Mouse (Mus musculus) granulocyte monocyte progenitor cell, adult 5-6 weeks (primary cell): ENCODE measurements around the gene Psmd13. TPM values are rescaled to one million over a fixed set of nuclear protein-coding genes. Genes with fewer than 3 reads are reported as not detected.

ENCODE experiments used
- ATAC-seq: replicated peaks from 2 replicates; pipeline ENCODE4 v1.8.0; 2016; ENCODE audit warnings: mild to moderate bottlenecking, moderate TSS enrichment, inconsistent platforms; ENCODE audit not compliant: poor library complexity, severe bottlenecking
- total RNA-seq, 2 experiments: library from RNA; stranded (forward) in 1 of 2; stranded (reverse) in 1 of 2; fragments of 200-712, 200-1000 nt in 1 of 2; fragments of >200 nt in 1 of 2; fragmentation: Nextera tagmentation in 1 of 2; gene quantifications; 2 replicates each; pipeline ENCODE4 v1.2.3; 2014 to 2017

The Psmd13 gene
- total RNA-seq, 2 experiments from 2014 or later, result 111 to 229 TPM

DNA sequence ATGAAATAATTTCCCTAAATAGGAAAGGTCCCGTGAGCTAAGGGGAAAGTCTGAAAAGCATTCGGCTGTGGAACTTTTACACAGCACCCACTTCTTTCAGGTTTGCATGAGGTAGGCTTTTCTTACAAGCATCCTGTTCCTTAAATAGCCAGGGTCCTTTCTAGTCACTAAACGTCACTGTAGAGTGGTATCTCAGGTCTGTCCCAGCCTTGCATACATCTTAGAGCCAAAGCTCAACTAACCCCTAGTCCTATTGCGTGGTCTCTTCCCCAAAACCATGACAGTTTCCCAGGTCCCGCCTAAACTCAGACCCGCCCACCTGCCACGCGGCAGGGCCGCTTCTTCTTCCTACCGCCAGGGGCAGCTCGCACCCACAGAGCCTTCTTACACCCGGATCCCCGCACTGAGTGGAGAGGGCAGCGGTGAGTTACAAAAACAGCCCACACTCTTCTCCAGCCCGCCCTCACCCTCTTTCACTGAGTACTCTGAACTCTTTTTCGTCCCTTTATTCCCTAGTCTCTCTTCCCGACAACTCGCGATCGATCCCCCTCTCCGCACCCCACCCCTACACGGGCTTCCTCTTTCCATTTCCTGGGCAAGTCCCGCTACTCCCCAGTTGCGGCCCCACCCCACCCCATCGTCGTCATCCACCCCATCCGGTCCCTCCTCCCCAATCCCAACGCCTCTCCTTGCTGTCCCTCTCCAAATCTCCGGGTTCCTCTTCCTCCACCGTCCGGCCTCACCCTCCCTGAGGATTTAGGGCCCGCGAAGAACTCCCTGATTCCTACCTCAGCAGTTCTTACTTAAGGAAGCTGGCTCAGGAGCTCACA, 59.7 kb downstream of the Psmd13 start, which contains the start of gene Pgghg:
Pgghg (plus strand) TSS at position 170 of the 830 bp plus-strand sequence.
- ATAC-seq, result peak; percentile 86

DNA sequence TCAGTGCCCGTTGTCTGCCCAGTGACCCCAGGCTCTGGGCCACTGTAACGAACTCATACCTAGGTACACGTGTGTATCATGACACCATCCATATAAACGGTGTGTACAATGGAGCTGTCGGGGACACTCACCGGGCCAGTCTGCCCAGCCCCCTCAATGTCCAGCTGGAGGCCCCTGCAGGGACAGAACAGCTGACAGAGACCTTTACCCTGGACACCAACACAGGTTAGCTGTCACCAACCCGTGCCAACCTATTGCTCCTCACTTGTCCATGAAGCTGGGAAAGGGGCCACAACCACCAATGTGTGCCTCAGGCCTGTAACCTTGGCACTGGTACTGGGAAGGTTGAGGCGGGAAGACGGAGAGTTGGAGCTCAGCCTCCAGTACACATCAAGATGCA, 60.6 kb downstream of the Psmd13 start:
- ATAC-seq, result no peak

DNA sequence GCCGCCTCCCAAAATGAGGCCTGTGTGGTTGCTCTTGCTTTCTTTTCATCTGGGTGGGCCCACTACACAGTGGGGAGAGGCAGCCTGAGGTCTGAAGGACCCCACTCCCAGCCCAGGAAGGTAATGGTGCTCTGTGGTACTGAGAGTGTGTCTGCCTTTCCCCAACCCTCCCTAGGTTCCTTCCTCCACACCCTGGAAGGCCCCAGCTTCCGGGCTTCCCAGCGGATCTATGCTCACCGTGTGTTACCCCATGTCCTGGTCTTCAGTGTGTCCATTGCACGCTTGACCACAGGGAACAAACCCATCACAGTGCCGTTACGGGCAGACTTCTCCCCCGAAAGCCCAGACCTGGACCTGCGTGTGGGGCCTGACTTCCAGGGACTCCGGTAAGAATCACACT, 61.0 kb downstream of the Psmd13 start:
- no peak for ATAC-seq

DNA sequence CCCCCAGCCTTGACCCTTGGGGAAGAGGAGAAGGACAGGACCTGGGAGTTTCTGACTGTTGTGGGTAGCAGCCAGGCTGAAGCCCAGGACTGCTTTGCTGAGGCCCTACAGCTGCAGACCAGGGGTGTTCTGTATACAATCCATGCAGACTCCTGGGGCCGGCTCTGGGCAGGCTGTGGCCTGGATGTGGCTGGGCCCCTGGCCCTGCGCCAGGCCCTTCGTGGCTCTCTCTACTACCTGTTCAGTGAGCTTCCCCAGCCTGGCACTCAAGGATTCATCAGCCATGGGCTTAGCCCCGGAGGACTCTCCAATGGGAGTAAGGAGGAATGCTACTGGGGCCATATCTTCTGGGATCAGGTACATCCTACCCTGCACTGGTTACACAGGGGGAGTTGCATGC, 61.6 kb downstream of the Psmd13 start:
- no peak for ATAC-seq

DNA sequence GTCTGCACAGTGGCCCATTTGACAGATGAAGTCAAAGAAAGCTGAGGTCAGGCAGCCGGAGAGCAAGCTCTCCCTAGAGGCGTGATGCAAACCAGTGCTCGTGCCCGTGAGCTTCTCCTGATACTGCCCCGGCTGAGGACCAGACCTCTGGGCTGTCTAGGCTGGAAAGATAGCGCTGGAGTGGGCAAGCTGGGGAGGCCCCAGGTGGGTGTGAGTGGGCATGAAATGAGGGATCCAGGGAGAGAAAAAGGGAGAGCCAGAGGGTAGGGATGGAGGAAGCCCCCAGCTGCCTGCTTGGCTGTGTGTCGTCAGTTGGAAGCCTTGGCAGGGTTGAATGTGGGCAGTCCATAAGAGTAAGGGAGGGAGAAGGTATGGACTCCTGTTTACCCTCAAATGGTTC, 62.5 kb downstream of the Psmd13 start:
- no peak for ATAC-seq

DNA sequence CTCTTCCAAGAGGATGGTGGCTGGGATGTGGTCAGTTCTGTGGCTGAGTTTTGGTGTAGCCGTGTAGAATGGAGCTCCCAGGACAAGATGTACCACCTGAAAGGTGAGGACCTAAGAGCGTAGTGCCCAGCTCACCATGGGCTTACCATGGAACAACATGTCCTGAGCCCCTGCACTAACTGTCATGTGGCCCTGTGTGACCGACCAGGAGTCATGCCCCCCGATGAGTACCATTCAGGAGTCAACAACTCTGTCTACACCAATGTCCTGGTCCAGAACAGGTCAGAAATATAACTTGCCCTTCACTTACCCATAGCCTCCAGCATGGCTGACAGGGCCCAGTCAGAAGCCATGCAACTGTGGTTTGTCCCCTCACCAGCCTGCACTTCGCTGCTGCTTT, 63.5 kb downstream of the Psmd13 start:
- ATAC-seq, result no peak

DNA sequence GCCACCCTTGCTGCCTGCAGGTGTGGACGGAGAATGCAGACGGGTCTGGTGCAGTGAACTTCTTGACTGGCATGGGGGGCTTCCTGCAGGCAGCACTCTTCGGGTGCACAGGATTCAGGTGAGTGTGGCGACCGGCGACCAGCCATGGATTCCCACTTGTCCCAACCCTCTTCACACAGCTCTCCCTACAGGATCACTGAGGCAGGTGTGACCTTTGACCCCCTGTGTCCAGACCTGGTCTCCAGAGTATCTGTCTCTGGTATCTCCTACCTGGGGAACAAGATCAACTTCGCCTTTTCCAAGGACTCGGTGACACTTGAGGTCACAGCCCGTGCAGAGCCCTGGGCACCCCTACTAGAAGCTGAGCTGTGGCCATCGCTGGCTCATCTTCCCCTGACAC, 64.5 kb downstream of the Psmd13 start:
- ATAC-seq, result no peak

DNA sequence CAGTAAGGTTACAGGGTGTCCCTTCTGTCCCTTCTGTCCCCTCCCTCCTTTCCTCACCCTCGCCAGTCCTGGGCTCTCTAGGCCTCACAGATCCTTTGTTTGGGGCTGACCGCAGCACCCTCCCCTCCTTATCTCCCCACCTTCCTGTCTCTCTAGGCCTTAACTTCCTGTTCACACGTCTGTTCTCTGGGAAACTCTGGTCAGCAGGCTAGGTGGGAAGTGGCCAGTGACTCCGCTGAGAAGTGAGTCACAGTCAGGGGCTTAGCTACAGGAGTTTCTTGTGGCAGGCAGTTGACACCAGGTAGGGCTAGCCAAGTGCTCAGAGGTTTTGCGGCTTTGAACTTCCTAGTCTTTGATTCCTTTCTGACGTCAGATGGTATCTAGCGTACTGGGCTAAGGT, 65.2 kb downstream of the Psmd13 start:
- peak; percentile 77 for ATAC-seq

DNA sequence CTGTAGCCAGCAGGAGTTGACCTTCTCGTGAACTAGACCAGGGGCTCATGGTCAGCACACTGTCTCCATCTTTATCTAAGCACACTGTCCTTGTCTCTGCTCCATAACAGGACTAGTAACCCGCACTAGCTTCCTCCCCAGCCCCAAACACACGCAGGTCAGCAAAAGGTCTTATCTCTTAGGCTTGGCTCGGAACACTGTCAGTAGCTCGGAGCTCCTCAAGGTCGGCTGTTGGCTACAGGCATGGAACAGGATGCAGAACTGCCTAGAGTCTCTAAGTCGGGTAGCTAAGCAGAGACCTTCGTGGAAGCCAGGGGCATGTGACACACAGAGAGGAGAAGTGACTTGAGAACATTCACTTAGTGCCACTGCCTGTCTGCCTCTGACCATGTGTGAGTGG, 66.4 kb downstream of the Psmd13 start:
- ATAC-seq, result no peak

Other genes starting within 250 kb of the Psmd13 start
- not detected in 2 replicates for gene Olfr53, start 235.5 kb upstream of the Psmd13 start, total RNA-seq (2014; fragmentation: Nextera tagmentation)
- not detected in 2 replicates for gene Olfr53, start 235.5 kb upstream of the Psmd13 start, total RNA-seq (2017)
- not detected in 2 replicates for gene Olfr539, start 222.0 kb upstream of the Psmd13 start, total RNA-seq (2014; fragmentation: Nextera tagmentation)
- gene Olfr539, start 222.0 kb upstream of the Psmd13 start, total RNA-seq (2017), result not detected in 2 replicates
- not detected in 2 replicates for gene Olfr45, start 200.0 kb upstream of the Psmd13 start, total RNA-seq (2014; fragmentation: Nextera tagmentation)
- not detected in 2 replicates for gene Olfr45, start 200.0 kb upstream of the Psmd13 start, total RNA-seq (2017)
- gene Olfr541, start 184.7 kb upstream of the Psmd13 start, total RNA-seq (2014; fragmentation: Nextera tagmentation), result not detected in 2 replicates
- not detected in 2 replicates for gene Olfr541, start 184.7 kb upstream of the Psmd13 start, total RNA-seq (2017)
- not detected in 2 replicates for gene Cyp2e1, start 118.2 kb upstream of the Psmd13 start, total RNA-seq (2014; fragmentation: Nextera tagmentation)
- gene Cyp2e1, start 118.2 kb upstream of the Psmd13 start, total RNA-seq (2017), result not detected in 2 replicates
- 0.56 and 3.1 TPM in 2 replicates for gene Syce1, start 94.1 kb upstream of the Psmd13 start, total RNA-seq (2014; fragmentation: Nextera tagmentation)
- not detected in 2 replicates for gene Syce1, start 94.1 kb upstream of the Psmd13 start, total RNA-seq (2017)
- 0.58 and 1.4 TPM in 2 replicates for gene Zfp941, start 59.8 kb upstream of the Psmd13 start, total RNA-seq (2014; fragmentation: Nextera tagmentation)
- gene Zfp941, start 59.8 kb upstream of the Psmd13 start, total RNA-seq (2017), result 1.1 and 1.7 TPM in 2 replicates
- gene Urah, start 47.0 kb upstream of the Psmd13 start, total RNA-seq (2014; fragmentation: Nextera tagmentation), result not detected in 2 replicates
- gene Urah, start 47.0 kb upstream of the Psmd13 start, total RNA-seq (2017), result not detected in 2 replicates
- not detected in 2 replicates for gene Scgb1c1, start 36.4 kb upstream of the Psmd13 start, total RNA-seq (2014; fragmentation: Nextera tagmentation)
- gene Scgb1c1, start 36.4 kb upstream of the Psmd13 start, total RNA-seq (2017), result not detected in 2 replicates
- not detected in 2 replicates for gene Odf3, start 34.2 kb upstream of the Psmd13 start, total RNA-seq (2014; fragmentation: Nextera tagmentation)
- not detected in 2 replicates for gene Odf3, start 34.2 kb upstream of the Psmd13 start, total RNA-seq (2017)
- gene Gm45785, start 25.6 kb upstream of the Psmd13 start, total RNA-seq (2014; fragmentation: Nextera tagmentation), result not detected in 2 replicates
- not detected in 2 replicates for gene Gm45785, start 25.6 kb upstream of the Psmd13 start, total RNA-seq (2017)
- 45.0 and 45.9 TPM in 2 replicates for gene Ric8a, start 25.0 kb upstream of the Psmd13 start, total RNA-seq (2014; fragmentation: Nextera tagmentation)
- gene Ric8a, start 25.0 kb upstream of the Psmd13 start, total RNA-seq (2017), result 32.6 and 36.2 TPM in 2 replicates
- 15.2 and 21.9 TPM in 2 replicates for gene Bet1l, start 24.4 kb upstream of the Psmd13 start, total RNA-seq (2014; fragmentation: Nextera tagmentation)
- gene Bet1l, start 24.4 kb upstream of the Psmd13 start, total RNA-seq (2017), result 20.9 and 21.9 TPM in 2 replicates
- 66.7 and 71.3 TPM in 2 replicates for gene Sirt3, start 341 bp downstream of the Psmd13 start, total RNA-seq (2014; fragmentation: Nextera tagmentation)
- gene Sirt3, start 341 bp downstream of the Psmd13 start, total RNA-seq (2017), result 28.7 and 32.7 TPM in 2 replicates
- not detected in 2 replicates for gene Cox8b, start 18.5 kb downstream of the Psmd13 start, total RNA-seq (2014; fragmentation: Nextera tagmentation)
- gene Cox8b, start 18.5 kb downstream of the Psmd13 start, total RNA-seq (2017), result not detected in 2 replicates
- gene Nlrp6, start 38.9 kb downstream of the Psmd13 start, total RNA-seq (2014; fragmentation: Nextera tagmentation), result not detected in 2 replicates
- not detected in 2 replicates for gene Nlrp6, start 38.9 kb downstream of the Psmd13 start, total RNA-seq (2017)
- gene Pgghg, start 59.4 kb downstream of the Psmd13 start, total RNA-seq (2014; fragmentation: Nextera tagmentation), result 6.6 and 11.5 TPM in 2 replicates
- 6.9 and 7.8 TPM in 2 replicates for gene Pgghg, start 59.4 kb downstream of the Psmd13 start, total RNA-seq (2017)
- 1.7 TPM in 1 of 2 replicates, not detected in the other for gene Ifitm5, start 68.3 kb downstream of the Psmd13 start, total RNA-seq (2014; fragmentation: Nextera tagmentation)
- not detected in 2 replicates for gene Ifitm5, start 68.3 kb downstream of the Psmd13 start, total RNA-seq (2017)
- gene Gm45717, start 74.0 kb downstream of the Psmd13 start, total RNA-seq (2014; fragmentation: Nextera tagmentation), result not detected in 2 replicates
- gene Gm45717, start 74.0 kb downstream of the Psmd13 start, total RNA-seq (2017), result not detected in 2 replicates
- 555 and 581 TPM in 2 replicates for gene Ifitm2, start 74.0 kb downstream of the Psmd13 start, total RNA-seq (2014; fragmentation: Nextera tagmentation)
- gene Ifitm2, start 74.0 kb downstream of the Psmd13 start, total RNA-seq (2017), result 354 and 388 TPM in 2 replicates
- gene Ifitm1, start 85.3 kb downstream of the Psmd13 start, total RNA-seq (2014; fragmentation: Nextera tagmentation), result 79.9 and 149 TPM in 2 replicates
- gene Ifitm1, start 85.3 kb downstream of the Psmd13 start, total RNA-seq (2017), result 18.5 and 25.3 TPM in 2 replicates
- gene Ifitm3, start 128.8 kb downstream of the Psmd13 start, total RNA-seq (2014; fragmentation: Nextera tagmentation), result 146 and 224 TPM in 2 replicates
- 55.6 and 69.2 TPM in 2 replicates for gene Ifitm3, start 128.8 kb downstream of the Psmd13 start, total RNA-seq (2017)
- 17.9 and 48.1 TPM in 2 replicates for gene Ifitm6, start 136.0 kb downstream of the Psmd13 start, total RNA-seq (2014; fragmentation: Nextera tagmentation)
- gene Ifitm6, start 136.0 kb downstream of the Psmd13 start, total RNA-seq (2017), result 22.5 and 42.5 TPM in 2 replicates
- gene Gm17387, start 147.2 kb downstream of the Psmd13 start, total RNA-seq (2014; fragmentation: Nextera tagmentation), result not detected in 2 replicates
- gene Gm17387, start 147.2 kb downstream of the Psmd13 start, total RNA-seq (2017), result not detected in 2 replicates
- 0.60 and 3.6 TPM in 2 replicates for gene B4galnt4, start 179.1 kb downstream of the Psmd13 start, total RNA-seq (2014; fragmentation: Nextera tagmentation)
- 0.26 TPM in 1 of 2 replicates, not detected in the other for gene B4galnt4, start 179.1 kb downstream of the Psmd13 start, total RNA-seq (2017)
- 1.4 and 2.2 TPM in 2 replicates for gene Pkp3, start 196.2 kb downstream of the Psmd13 start, total RNA-seq (2014; fragmentation: Nextera tagmentation)
- 0.52 and 2.7 TPM in 2 replicates for gene Pkp3, start 196.2 kb downstream of the Psmd13 start, total RNA-seq (2017)
- gene Sigirr, start 218.6 kb downstream of the Psmd13 start, total RNA-seq (2014; fragmentation: Nextera tagmentation), result 16.9 and 30.9 TPM in 2 replicates
- 16.6 and 20.2 TPM in 2 replicates for gene Sigirr, start 218.6 kb downstream of the Psmd13 start, total RNA-seq (2017)
- gene Ano9, start 235.8 kb downstream of the Psmd13 start, total RNA-seq (2014; fragmentation: Nextera tagmentation), result not detected in 2 replicates
- not detected in 2 replicates for gene Ano9, start 235.8 kb downstream of the Psmd13 start, total RNA-seq (2017)
- 14.0 and 17.5 TPM in 2 replicates for gene Ptdss2, start 240.4 kb downstream of the Psmd13 start, total RNA-seq (2014; fragmentation: Nextera tagmentation)
- gene Ptdss2, start 240.4 kb downstream of the Psmd13 start, total RNA-seq (2017), result 4.2 and 7.1 TPM in 2 replicates